Mouse (Mus musculus) embryonic facial prominence, embryonic 13.5 days (tissue): ENCODE measurements around the gene 0610012G03Rik. TPM values are rescaled to one million over a fixed set of nuclear protein-coding genes. Genes with fewer than 3 reads are reported as not detected.

Source experiments
- ATAC-seq: fragments of 200-750 bp; cut with Nextera tagmentation; 2 replicates; pipeline ENCODE4 v1.8.0; 2017; ENCODE audit warnings: low read depth; ENCODE audit not compliant: insufficient number of reproducible peaks, insufficient read depth, low FRiP score, low TSS enrichment
- H3K27ac ChIP-seq: fragments of 300-500 bp; sonication (generic); 2 replicates; pipeline ENCODE4 v1.5.1; 2015; ENCODE audit warnings: moderate library complexity, mild to moderate bottlenecking, inconsistent platforms
- H3K27me3 ChIP-seq: fragments of 300-500 bp; sonication (generic); 2 replicates; pipeline ENCODE4 v1.6.1; 2015; ENCODE audit warnings: mild to moderate bottlenecking, inconsistent platforms
- H3K36me3 ChIP-seq: fragments of 300-500 bp; sonication (generic); 2 replicates; pipeline ENCODE4 v1.6.1; 2015; ENCODE audit warnings: mild to moderate bottlenecking, inconsistent platforms
- H3K4me1 ChIP-seq: fragments of 300-500 bp; sonication (generic); 2 replicates; pipeline ENCODE4 v1.6.1; 2015; ENCODE audit warnings: inconsistent platforms
- H3K4me2 ChIP-seq: fragments of 300-500 bp; sonication (generic); 2 replicates; pipeline ENCODE4 v1.6.1; 2015; ENCODE audit warnings: moderate library complexity, mild to moderate bottlenecking, inconsistent platforms
- H3K4me3 ChIP-seq: fragments of 300-500 bp; sonication (generic); 2 replicates; pipeline ENCODE4 v1.5.1; 2015; ENCODE audit warnings: mild to moderate bottlenecking, inconsistent platforms
- H3K9ac ChIP-seq: fragments of 300-500 bp; sonication (generic); 2 replicates; pipeline ENCODE4 v1.6.1; 2015; ENCODE audit warnings: mild to moderate bottlenecking, inconsistent platforms
- H3K9me3 ChIP-seq: fragments of 300-500 bp; sonication (generic); 2 replicates; pipeline ENCODE4 v1.6.1; 2016; ENCODE audit warnings: inconsistent platforms
- WGBS: fragments of 180-500 bp; shearing (Covaris S2); methylation state at CpG from one replicate; pipeline ENCODE4 v1.1.7; 2015; ENCODE audit warnings: mixed read lengths; 5-methylcytosine and 5-hydroxymethylcytosine counted together
- microRNA-seq: library from miRNA; unstranded; fragments of <30 nt; microRNA quantifications from one replicate; pipeline ENCODE4, GENCODE M21; 2016
- polyA plus RNA-seq: library from polyadenylated mRNA; unstranded; fragments of >200 nt; fragmentation: Nextera tagmentation; extraction: Ambion mirVana; gene quantifications from 2 replicates; pipeline ENCODE4 v1.2.1, GENCODE M21; 2015

0610012G03Rik gene
- polyA plus RNA-seq, 1 experiment from 2014 or later = 89.1 TPM

- Histone ChIP-seq H3K36me3 (no peaks in the 10 kb centered on the region), H3K27ac (peak overlapping the region; percentile 4; the same call in 1 of the 2 replicates), H3K9ac (peak overlapping the region; percentile 11; the same call in 1 of the 2 replicates), H3K4me1 (peaks cover 20% of the 10 kb centered on the region), H3K27me3 (no peaks in the 10 kb centered on the region), H3K4me2 (peak overlapping the region; percentile 56), H3K4me3 (peak overlapping the region; percentile 22; the same call in 1 of the 2 replicates), H3K9me3 (no peaks in the 10 kb centered on the region)
- 33% methylated on average over 20 of the region's 20 CpGs for WGBS
- no peak; the same call in 1 of the 2 replicates for ATAC-seq
Measured at GRCm38 (mm10) chr16:31905891-31906825, 42.1 kb downstream of the 0610012G03Rik start.

- Histone ChIP-seq H3K9me3 (no peaks in the 10 kb centered on the region), H3K36me3 (no peaks in the 10 kb centered on the region), H3K4me1 (peaks cover 20% of the 10 kb centered on the region), H3K27me3 (no peaks in the 10 kb centered on the region), H3K9ac (no peak overlapping the region), H3K4me2 (no peak overlapping the region), H3K4me3 (no peak overlapping the region), H3K27ac (no peak overlapping the region)
- WGBS = 74% methylated on average over 4 of the region's 4 CpGs
- ATAC-seq = no peak
Measured at GRCm38 (mm10) chr16:31905331-31905730, 43.0 kb downstream of the 0610012G03Rik start.

- Histone ChIP-seq H3K4me1 (peaks cover 15% of the 10 kb centered on the region), H3K4me2 (no peak overlapping the region), H3K36me3 (no peaks in the 10 kb centered on the region), H3K27ac (no peak overlapping the region), H3K9ac (no peak overlapping the region), H3K4me3 (no peak overlapping the region), H3K9me3 (no peaks in the 10 kb centered on the region), H3K27me3 (no peaks in the 10 kb centered on the region)
- ATAC-seq = no peak
- 87% methylated on average over 8 of the region's 8 CpGs for WGBS
Measured at GRCm38 (mm10) chr16:31903239-31903638, 45.1 kb downstream of the 0610012G03Rik start.

GRCm38 (mm10) chr16:31901886-31902285 is 46.4 kb downstream of the 0610012G03Rik start:
- H3K27ac ChIP-seq = no peak overlapping the region
- WGBS = 82% methylated on average over 1 of the region's 1 CpGs
- H3K9ac ChIP-seq = no peak overlapping the region
- no peak overlapping the region for H3K4me3 ChIP-seq
- no peaks in the 10 kb centered on the region for H3K27me3 ChIP-seq
- H3K36me3 ChIP-seq = no peaks in the 10 kb centered on the region
- no peak for ATAC-seq
- H3K4me2 ChIP-seq = no peak overlapping the region
- no peaks in the 10 kb centered on the region for H3K9me3 ChIP-seq
- peaks cover 25% of the 10 kb centered on the region for H3K4me1 ChIP-seq

GRCm38 (mm10) chr16:31898546-31899326 is 49.6 kb downstream of the 0610012G03Rik start:
- Histone ChIP-seq H3K9ac (no peak overlapping the region), H3K27ac (0 out of 2 replicates have a peak overlapping the region, but pooled peaks have one; percentile 28), H3K4me1 (peaks cover 16% of the 10 kb centered on the region), H3K9me3 (no peaks in the 10 kb centered on the region), H3K36me3 (no peaks in the 10 kb centered on the region), H3K27me3 (no peaks in the 10 kb centered on the region), H3K4me2 (no peak overlapping the region), H3K4me3 (no peak overlapping the region)
- ATAC-seq = no peak
- WGBS = 74% methylated on average over 18 of the region's 18 CpGs

Small RNA genes within 50 kb of the gene (microRNA-seq; reads per million reads assigned to microRNA genes)
- not detected for gene Gm26269

Other genes starting within 250 kb of the 0610012G03Rik start
- 1.3 and 3.7 TPM in 2 replicates for gene Meltf, start 69.7 kb downstream of the 0610012G03Rik start, polyA plus RNA-seq
- gene Pigz, start 14.6 kb downstream of the 0610012G03Rik start, polyA plus RNA-seq = 0.39 and 0.96 TPM in 2 replicates
- 143 and 144 TPM in 2 replicates for gene Ncbp2, start within 50 bp of the 0610012G03Rik start, polyA plus RNA-seq
- 16.4 and 17.1 TPM in 2 replicates for gene Senp5, start 54.8 kb upstream of the 0610012G03Rik start, polyA plus RNA-seq
- gene Pak2, start 130.8 kb upstream of the 0610012G03Rik start, polyA plus RNA-seq = 32.3 and 33.6 TPM in 2 replicates
- 127 and 132 TPM in 2 replicates for gene Pigx, start 151.2 kb upstream of the 0610012G03Rik start, polyA plus RNA-seq
- gene Cep19, start 151.3 kb upstream of the 0610012G03Rik start, polyA plus RNA-seq = 25.9 and 32.5 TPM in 2 replicates
- 13.0 and 13.4 TPM in 2 replicates for gene Nrros, start 217.1 kb upstream of the 0610012G03Rik start, polyA plus RNA-seq
- gene Bex6, start 231.3 kb upstream of the 0610012G03Rik start, polyA plus RNA-seq = not detected in 2 replicates